Mouse (Mus musculus): ENCODE measurements around the gene Gm26566.

Gene Gm26566

DNA sequence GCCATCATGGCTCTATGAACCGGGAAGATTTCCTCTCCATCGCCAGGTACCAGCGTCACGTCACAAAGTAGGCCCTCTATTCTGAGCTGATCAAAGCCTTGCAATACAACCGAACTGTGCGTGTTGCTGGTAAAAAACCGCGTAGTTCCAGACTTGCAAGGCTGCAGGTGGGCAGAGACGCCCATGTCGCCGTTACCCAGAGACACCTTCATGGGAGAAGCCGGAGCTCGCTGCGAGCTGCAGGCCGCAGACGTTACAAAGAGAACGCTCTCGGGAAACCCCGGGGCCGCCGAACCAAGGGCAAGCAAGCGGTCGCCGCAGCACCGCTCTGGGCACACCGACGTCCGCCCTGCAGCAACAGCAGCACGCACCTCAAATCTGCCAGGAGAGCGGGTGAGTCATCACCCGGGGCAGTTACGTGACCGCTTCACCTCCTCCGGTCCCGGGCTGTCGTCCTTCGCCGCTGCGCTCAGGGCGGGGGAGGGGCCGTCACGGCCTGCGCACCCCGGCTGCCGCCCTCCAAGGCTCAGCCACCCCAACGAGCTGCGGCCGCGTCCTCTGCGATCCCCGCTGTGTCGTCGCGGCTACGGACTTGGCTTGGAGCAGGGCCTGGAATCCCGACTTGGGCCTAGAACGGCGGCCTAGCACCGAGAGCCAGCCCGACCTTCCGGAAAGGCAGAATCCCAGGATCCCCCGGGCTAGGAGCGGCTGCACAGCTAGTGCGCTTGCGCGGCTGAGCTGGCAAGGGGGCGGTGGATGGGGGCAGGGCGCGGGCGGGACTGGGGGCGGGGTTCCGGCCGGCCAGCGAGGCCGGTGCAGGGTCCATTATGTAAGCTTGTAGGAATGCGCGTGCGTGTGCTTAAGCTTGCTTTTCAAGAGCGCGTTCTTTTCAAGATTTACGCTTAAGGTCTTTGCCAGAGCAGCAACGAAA is at the start of gene Gm26566, which contains the start of gene Klhl9:
Gene Gm26566, plus strand, starts transcription at position 15 of the 931 bp plus-strand sequence.
Gene Klhl9, minus strand, starts transcription at position 675 of the 931 bp plus-strand sequence.
- DNase-seq (ENCODE audit: low spot score): peak; percentile 79

DNA sequence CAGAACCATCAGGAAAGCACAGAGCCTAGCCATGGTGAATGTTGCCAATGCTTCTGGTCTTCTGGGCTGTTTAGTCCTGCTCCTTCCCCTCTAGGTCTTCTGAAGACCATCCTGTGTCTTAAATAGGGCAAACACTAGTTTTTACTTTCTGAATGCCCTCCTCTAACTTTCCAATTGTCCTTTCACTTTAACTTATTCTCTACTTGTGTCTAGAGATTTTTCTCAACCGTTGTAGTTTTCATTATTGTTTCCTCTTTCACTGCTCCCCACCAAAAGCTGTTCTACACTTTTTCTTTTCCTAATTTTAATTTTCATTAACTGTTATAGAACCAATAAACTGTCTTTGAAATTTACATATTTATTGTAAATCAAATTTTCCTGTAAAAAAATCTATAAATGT is 44.8 kb upstream of the Gm26566 start, which contains the start of gene Ifna16:
Gene Ifna16, minus strand, starts transcription at position 101 of the 400 bp plus-strand sequence.
- no peak for DNase-seq (ENCODE audit: low spot score)

DNA sequence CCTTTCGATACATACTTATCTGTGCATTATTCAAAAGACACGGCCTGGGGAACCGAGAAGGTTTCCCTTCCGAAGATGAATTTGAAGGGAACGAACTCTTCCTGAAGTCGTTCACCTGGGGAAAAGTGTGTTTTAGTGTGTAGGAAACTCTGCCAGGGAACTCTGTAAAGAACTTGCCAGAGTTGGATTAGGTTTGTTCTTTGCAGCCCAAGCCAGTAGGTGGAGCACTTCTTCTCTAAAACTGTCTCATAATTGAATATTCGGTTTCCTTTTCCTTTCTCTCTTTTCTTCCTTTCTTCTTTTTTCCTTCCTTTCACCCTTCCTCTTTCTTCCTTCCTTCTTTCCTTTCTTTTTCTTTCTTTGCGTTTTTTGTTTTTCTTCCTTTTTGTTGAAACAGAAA is 41.2 kb upstream of the Gm26566 start:
- DNase-seq (ENCODE audit: low spot score): no peak

DNA sequence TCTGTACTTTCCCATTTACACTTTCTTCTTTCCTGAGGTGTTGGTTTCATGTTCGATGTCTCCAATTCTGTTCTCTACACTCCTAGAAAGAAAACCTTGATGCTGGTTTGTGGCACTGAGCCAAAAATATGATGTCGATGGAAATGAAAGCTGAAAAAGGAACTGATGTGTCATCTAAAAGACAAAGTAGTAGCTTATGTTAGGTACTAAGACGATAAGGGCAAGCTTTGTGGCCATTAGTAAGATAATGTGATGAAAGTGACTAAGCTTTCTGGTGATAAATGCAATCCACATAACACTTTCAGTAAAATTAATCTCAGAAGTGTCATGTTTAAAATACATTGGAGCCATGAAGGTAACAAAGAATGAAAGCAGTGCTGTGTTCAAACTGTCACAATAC is 40.3 kb upstream of the Gm26566 start:
- DNase-seq (ENCODE audit: low spot score): no peak

DNA sequence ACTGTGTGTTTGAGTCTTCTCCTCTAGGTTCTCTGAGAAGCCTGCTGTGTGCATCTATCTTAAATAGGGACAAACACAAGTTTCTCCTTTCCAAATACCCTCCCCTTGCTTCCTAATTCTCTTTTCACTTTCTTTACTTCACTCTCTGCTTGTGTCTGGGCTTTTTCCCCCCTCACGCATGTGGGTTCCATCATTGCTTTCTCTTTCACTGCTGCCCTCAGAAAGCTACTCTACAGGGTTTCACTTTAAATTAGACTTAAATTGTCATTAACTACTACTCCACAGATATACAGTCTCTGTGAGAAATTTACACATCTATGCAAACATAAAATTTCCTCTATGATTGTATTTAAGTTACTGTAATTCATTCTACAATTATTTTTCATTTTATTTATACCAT is 37.8 kb upstream of the Gm26566 start, which contains the start of gene Ifna2:
Gene Ifna2, minus strand, starts transcription at position 101 of the 400 bp plus-strand sequence.
- no peak for DNase-seq (ENCODE audit: low spot score)

DNA sequence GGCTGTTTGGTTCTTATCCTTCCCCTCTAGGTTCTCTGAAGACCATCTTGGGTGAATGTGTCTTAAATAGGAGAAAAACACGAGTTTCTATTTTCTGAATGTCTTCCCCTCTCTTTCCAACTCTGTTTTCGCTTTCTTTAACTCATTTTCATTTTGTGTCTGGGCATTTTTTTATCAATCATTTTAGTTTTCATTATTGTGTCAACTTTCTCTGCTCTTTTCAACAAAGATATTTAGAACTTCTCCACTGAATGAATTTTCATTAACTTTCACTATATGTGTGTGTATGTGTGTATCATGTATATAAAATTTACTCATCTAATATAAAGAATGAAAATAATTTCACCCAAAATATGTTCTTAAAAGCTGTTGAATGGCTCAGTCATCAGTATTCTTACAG is 30.3 kb upstream of the Gm26566 start, which contains the start of gene Ifnab:
Gene Ifnab, minus strand, starts transcription at position 101 of the 400 bp plus-strand sequence.
- no peak for DNase-seq (ENCODE audit: low spot score)

DNA sequence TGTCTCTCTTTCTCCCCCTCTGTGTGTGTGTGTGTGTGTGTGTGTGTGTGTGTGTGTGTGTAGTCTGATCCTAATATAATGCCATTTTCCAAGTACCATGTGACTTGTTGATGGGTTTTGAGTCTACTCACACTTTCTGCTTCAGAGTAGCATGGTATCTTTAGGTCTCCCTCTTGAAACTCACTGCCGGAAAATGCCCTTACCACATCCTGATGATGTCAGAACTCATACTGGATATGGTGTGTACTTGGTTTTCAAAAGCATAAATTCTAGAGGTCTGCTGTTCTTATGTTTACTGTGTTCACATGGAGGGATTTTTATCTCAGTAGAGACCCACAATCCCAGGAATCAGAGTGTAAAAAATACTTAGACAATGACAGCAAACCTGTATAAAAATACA is 29.1 kb upstream of the Gm26566 start:
- no peak for DNase-seq (ENCODE audit: low spot score)

DNA sequence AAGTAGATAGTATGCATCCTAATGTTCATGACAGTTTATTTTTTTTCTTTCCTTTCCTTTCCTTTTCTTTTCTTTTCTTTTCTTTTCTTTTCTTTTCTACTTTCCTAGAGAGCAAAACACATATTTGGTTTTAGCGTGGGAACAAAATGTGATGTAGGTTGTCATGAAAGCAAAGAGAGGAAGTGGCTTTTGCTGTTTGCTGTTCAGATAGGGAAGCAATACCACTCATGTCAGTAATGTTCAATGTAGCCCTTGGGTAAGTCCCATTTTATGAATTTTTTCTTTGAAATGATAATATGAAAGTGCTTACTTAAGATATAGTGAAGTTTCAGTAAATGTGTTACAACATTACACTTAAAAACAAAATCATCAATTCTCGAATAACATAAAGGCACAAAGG is 28.2 kb upstream of the Gm26566 start:
- DNase-seq (ENCODE audit: low spot score): no peak

DNA sequence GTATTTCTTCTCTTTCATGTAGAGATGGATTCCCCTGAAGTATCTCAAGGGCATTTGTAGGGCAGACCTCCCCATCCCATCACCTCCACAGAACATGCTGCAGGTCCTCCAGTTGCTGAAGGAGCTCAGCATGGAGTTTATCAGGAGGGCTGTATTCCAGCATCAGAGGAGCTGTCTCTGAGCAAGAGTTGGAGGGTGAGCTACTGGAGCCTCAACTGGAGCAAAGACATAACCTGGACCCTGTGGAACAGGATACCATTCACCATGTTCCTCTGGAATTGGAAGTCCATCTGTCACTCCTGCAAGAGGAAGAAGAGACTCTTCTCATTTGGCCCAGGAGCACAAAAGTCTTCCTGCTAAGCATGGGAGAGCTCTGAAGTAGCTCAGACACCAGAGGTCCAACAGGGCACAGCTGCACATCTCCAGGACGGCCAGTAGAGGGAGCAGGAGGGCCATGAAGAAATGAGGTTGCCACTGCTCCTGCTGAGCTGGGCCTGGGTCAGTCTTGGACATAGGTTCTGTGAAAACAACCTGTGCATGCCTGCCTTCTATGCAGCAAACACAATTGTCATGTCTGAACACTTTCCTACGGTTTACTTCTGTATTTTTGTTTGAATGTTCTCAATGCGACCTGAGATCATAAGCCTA is 25.2 kb upstream of the Gm26566 start:
- peak; percentile 23 for DNase-seq (ENCODE audit: low spot score)

DNA sequence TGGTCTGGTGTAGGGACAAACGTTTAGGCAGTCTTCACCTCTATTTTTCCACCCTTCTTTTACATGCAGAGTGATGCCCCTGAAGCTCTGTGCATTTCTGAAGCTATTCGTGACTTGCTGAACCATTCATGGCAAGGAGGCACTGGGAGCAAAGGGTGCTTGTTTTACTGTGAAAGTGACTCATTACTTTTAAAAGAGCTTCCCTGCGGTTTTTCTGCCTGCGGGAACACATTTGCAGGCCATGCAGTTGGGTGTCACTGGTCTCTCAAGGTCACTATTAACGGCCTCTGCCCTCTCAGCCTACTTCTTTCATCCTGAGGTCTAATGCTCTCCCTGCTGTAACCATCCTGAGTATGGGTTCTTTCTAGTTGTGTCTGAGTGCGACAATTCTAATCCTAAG is 24.5 kb upstream of the Gm26566 start:
- DNase-seq (ENCODE audit: low spot score): no peak

DNA sequence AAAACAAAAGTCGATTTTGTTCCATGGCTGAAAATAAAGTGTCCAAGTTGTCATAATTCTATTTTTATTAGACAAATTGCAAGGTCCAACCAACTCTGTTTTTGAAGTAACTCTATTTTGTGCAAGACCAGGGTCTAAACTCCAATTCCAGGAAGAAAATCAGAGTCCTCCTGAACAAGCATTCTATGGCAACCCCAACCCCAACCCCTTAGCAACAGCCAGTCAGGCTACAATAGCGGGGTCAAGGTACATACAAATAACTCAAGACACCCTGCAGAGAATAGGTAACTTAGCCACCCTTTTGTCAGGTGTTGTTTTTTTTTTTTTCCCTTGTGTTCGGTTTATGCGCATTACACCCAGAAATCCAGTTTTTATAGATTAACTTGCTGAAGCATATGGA is 23.9 kb upstream of the Gm26566 start:
- no peak for DNase-seq (ENCODE audit: low spot score)

DNA sequence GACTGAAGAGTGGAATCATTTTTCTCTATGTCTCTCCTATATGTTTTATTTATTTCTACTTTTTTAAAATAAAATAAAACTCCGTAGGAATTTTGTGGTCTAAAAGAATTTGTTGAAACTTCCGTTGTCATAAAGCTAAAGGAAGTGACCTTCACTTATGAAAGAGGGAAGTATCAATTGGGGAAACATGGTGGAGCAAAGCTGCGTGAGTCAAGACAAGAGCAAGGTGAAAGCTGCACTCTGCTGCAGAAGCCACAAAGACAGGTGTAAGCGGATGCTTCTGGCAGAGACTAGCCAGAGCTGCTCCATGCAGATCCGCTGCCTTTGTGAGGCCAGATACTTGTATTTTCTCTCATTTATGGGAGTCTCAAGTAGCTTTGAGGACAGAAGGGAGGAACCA is 22.8 kb upstream of the Gm26566 start:
- DNase-seq (ENCODE audit: low spot score): no peak

DNA sequence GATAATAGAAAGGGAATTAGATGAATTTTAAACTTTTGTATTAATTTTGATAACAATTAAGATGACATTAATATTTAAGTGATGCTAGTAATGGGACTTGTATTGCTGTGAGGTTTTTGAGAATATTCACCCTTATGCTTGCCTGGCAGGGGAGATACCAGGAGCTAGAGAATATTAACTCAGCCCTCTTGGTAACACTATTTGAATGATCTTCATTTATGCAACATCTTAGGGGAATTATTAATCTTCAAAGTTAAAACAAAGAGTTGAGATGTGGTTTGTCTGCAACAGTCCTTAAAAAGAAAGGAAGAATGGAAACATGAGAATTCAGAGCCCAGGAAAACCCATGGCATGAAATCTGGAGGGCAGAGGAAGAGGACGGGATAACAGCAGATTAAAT is 22.3 kb upstream of the Gm26566 start:
- no peak for DNase-seq (ENCODE audit: low spot score)

DNA sequence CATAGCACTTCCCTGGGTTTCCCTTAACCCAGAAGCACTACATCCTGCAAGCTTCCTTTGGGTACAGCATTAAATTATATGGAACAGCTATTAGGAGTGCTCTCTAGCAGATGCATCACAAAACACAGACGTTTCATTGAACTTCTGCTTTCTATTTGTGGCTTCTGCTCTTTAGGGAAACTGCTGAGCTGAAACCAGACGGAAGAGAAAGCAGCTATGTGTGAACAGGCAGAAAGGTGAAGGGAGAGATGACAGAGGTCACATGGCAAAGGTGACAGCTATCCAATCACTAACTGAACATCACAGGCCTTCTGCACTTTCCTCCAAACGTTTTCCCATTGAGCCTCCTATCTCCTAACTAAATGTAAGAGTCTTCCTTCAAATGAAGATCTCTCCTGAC is 15.7 kb upstream of the Gm26566 start:
- DNase-seq (ENCODE audit: low spot score): no peak

DNA sequence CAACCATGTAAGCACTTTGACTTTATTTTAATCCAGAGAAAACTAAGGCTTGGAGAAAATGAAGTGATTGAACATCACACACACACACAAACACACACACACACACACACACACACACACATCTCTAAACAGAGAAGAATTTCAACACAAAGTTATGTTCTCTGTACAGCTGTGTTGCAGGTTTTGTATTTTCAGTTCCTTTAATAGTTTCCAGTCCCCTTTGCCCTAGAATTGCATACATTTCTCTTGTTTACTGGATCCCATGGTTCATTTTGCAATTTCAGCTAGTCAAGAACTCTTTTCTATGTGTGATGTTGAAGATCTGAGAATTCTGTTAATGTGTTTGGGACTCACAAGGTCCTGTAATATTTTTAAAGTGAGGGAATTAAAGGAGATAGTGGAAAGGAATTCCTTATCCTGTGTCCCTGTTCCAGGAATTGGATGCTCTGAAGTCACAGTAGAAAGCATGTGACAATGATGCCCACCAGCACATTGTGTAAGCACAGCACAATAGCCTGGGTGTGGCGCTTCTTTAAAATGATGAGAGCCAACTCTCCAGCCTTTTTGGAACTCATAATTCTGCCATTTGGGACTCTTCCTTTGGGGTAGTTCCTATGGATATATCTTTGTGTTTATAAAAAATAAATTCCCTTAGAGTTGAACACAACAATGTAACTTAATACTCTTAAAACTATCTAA is 14.3 kb upstream of the Gm26566 start:
- DNase-seq (ENCODE audit: low spot score): no peak

DNA sequence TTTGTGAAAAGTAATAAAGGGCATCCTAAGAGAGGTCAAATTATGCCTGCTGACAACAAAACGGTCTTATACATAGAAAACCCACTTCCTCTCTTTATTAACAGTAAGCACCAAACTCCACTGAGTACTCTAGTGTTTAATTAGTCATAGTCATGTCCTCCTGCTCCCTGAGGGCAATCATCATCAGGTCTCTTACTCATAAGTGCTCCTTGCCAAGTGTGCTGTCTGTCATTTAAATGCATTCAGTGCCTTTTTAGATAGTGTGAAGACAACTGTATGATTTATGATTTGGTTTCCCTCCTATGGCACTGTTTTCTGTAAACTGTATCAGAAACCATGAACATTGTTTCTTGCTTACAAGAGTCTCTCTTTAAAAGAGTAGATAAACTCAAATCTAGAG is 7.3 kb upstream of the Gm26566 start:
- no peak for DNase-seq (ENCODE audit: low spot score)

DNA sequence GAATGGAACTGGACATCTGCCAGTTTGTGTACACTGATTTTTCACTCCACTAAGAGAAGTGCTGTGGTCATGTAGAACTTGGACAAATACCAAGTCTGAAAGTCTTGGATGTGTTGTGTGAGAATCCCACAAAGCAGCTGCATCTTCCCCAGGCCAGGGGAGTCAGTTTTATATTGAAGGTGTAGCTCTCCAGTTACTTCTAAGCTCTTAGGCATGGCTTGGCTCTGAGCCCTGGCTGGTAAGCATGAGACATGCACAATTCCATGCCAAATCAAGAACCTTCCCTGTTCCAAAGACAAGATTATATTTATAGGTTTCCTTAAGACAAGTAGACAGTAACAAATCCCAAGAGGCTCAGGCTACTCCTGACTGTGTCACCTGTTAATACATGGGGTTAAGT is 6.5 kb upstream of the Gm26566 start:
- DNase-seq (ENCODE audit: low spot score): no peak

DNA sequence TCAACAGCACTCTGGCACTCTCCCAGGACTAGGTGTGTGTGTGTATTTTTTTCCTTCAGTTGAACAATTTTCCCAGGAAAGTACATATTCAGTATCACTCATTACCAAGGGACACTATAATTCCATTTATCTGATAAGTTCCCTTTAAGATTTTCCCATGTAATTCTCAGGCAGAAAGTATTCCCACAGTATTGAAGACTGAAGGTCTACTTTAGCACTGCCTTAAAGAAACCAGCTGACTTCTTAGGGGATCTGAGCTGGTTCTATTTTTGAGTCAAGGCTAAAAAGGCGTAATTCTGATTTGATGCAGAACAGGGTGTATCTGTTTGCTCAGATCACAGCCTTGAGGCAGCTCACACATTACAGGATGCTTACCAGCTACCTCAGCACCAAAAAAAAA is 2.9 kb upstream of the Gm26566 start:
- DNase-seq (ENCODE audit: low spot score): no peak

DNA sequence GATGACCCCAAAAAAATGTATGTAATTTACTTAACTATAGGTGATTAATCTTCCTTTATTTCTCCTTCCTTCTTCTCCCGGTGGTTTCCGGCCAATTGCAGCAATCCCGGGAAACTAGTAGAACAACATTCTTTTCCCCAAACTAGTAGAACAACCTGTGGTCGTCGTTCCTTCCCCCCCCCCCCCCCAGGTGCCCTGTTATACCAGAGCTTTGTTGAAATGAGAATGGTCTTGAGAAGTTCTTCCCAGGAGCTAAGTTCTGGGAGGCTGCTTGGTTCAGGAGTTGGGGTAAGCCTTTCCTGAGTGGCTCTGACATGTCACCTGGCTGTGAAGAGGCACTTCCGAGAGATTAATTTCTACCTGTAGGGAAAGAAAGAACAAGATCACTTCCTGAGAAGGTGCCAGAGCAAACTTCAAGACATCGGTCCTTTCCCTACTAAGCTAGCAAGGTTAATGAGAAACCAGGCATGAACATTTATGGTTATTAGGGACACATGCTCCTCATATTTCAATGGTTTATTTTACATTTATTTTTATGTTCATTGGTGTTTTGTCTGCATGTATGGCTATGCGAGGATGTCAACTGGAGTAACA is 2.0 kb downstream of the Gm26566 start:
- DNase-seq (ENCODE audit: low spot score): no peak

DNA sequence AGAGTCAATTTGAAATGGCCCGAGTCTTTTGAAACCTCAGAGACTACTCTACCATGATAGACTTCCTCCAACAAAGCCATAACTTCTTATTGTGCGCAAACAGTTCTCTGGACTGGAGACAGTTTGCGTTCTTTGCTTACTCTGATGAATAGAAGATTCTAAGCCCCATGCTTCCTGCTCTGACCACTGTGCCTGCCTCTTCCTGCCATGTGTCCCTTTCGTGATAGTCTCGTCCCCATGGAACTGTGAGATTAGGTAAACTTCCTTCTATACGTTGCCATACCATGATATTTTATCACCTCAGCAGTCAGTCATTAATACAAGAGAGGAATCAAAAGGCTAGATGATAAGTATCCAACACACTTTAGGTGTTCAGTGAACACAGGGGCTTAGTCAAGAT is 5.1 kb downstream of the Gm26566 start:
- DNase-seq (ENCODE audit: low spot score): no peak

DNA sequence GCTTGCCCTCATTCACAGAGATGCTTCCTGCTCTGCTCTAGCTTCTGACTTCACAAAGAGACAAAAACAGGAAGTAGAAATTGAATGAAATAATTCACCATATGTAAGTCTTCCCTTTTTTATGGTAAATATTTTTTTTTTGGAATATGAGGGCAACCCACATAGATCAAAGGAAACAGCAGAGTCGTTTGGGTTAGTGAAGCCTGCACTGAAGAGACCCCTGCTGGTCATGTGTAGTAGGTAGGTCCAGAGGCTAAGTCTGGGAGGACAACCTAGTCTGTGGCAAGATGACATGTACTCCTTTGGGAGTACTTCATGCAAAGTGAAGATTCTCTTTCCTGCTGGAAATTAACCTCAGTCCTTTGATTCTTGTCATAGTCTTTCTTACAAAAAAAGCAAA is 5.7 kb downstream of the Gm26566 start:
- no peak for DNase-seq (ENCODE audit: low spot score)

DNA sequence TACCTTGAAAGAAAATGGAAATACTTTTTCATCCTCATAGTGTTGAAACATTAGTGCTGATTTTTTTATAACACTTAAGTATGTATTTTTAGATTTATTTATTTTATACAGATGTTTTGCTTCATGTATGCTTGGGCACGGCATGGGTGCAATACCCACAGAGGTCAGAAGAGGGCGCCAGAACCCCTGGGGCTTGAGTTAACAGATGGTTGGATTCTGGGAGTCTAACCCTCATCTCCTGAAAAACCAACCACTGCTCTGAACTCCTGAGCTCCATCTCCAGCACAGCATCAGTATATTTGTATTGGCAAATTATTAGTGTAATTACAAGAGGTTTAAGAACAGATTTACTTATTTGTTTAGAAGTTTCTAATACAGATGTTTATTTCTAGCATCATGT is 16.9 kb downstream of the Gm26566 start:
- no peak for DNase-seq (ENCODE audit: low spot score)
